Mouse (Mus musculus) kidney, embryonic 16.5 days (tissue): ENCODE measurements around the gene Lama4. TPM values are rescaled to one million over a fixed set of nuclear protein-coding genes. Genes with fewer than 3 reads are reported as not detected.

Experiments used
- ATAC-seq: fragments of 200-750 bp; cut with Nextera tagmentation; 2 replicates; pipeline ENCODE4 v1.8.0; 2017; ENCODE audit warnings: moderate TSS enrichment; ENCODE audit not compliant: low FRiP score, low TSS enrichment
- H3K27ac ChIP-seq: fragments of 300-500 bp; sonication (generic); 2 replicates; pipeline ENCODE4 v1.5.1; 2014; ENCODE audit warnings: low read length
- H3K27me3 ChIP-seq: fragments of 300-500 bp; sonication (generic); 2 replicates; pipeline ENCODE4 v1.6.1; 2014; ENCODE audit warnings: low read length, control low read depth, mixed read lengths; ENCODE audit not compliant: insufficient read depth
- H3K36me3 ChIP-seq: fragments of 300-500 bp; sonication (generic); 2 replicates; pipeline ENCODE4 v1.6.1; 2014; ENCODE audit warnings: low read length, control low read depth, mixed read lengths; ENCODE audit not compliant: insufficient read depth
- H3K4me1 ChIP-seq: fragments of 300-500 bp; sonication (generic); 2 replicates; pipeline ENCODE4 v1.6.1; 2014; ENCODE audit warnings: low read length, control low read depth, mixed read lengths; ENCODE audit not compliant: insufficient read depth
- H3K4me2 ChIP-seq: fragments of 300-500 bp; sonication (generic); replicated peaks from 2 replicates; pipeline ENCODE4 v1.6.1; 2014; ENCODE audit warnings: low read depth, low read length
- H3K4me3 ChIP-seq: fragments of 300-500 bp; sonication (generic); 2 replicates; pipeline ENCODE4 v1.5.1; 2014; ENCODE audit warnings: mild to moderate bottlenecking, low read length
- H3K9ac ChIP-seq: fragments of 300-500 bp; sonication (generic); replicated peaks from 2 replicates; pipeline ENCODE4 v1.6.1; 2014; ENCODE audit warnings: low read length
- H3K9me3 ChIP-seq: fragments of 300-500 bp; sonication (generic); 2 replicates; pipeline ENCODE4 v1.6.1; 2016; ENCODE audit warnings: low read length, control low read depth
- WGBS: fragments of 180-500 bp; shearing (Covaris S2); extraction: QIAGEN DNeasy Blood & Tissue Kit; methylation state at CpG from one replicate; pipeline ENCODE4 v1.1.7; 2014; 5-methylcytosine and 5-hydroxymethylcytosine counted together
- polyA plus RNA-seq: library from polyadenylated mRNA; unstranded; fragments of >200 nt; fragmentation: Nextera tagmentation; extraction: Ambion mirVana; gene quantifications from 2 replicates; pipeline ENCODE4 v1.2.1, GENCODE M21; 2015

Lama4 gene
- polyA plus RNA-seq, 1 experiment from 2014 or later, result 72.3 TPM

DNA sequence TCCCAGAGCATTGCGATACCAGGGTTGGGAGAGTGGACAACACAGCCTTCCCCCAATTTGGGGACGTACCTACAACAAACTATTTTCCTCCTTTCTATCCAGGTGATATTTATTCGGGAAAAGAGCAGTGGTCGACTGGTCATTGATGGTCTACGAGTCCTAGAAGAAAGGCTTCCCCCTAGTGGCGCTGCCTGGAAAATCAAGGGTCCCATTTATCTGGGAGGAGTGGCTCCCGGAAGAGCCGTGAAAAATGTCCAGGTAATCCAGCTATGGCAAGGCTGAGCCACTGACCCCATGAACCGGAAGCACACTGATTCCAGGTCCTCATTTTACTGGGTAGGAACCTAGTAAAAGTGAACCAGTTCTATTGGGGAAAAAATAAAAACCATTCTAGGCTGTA lies 131.7 kb downstream of the Lama4 start:
- Histone ChIP-seq H3K4me1 (no peaks in the 10 kb centered on the region), H3K36me3 (peaks cover 36% of the 10 kb centered on the region), H3K4me2 (no peak overlapping the region), H3K9me3 (0 out of 2 replicates have a peak, but pooled peaks cover 6% of the 10 kb centered on the region), H3K27ac (no peak overlapping the region), H3K27me3 (no peaks in the 10 kb centered on the region), H3K4me3 (no peak overlapping the region), H3K9ac (no peak overlapping the region)
- 90% methylated on average over 9 of the region's 9 CpGs for WGBS
- no peak for ATAC-seq

GRCm38 (mm10) chr10:39098746-39099145 lies 133.4 kb downstream of the Lama4 start:
- WGBS, result 86% methylated on average over 10 of the region's 10 CpGs
- peaks cover 42% of the 10 kb centered on the region for H3K36me3 ChIP-seq
- ATAC-seq, result no peak

DNA sequence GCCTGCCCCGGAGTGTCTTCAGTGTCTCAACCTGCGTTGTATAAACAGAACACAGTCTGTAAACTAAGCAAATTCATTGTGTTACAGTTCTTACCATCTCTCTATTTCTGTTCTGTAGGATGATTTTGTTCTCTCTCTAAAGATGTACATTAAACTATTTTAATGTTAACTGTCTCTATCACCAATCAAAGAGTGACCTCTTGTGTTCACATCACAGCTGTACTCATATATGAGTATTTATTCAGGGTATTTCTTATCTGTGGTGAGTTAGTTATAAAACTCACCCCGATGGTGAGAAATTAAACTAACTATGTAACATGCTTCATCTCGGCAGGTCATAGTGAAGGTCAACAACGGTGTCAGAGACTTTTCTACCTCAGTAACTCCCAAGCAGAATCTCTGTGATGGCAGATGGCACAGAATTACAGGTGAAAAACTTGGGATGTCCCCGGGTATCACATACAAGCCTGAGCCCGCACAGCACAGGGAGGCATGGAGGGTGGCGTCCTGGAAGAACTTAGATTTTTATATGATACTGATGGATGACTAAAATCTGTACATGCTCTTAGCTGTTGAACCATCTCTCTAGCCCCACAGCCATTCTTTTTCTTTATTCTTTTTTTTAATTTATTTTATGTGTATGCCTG lies 139.6 kb downstream of the Lama4 start:
- Histone ChIP-seq H3K36me3 (peaks cover 18% of the 10 kb centered on the region; the same call in 1 of the 2 replicates), H3K27me3 (no peaks in the 10 kb centered on the region), H3K4me2 (no peak overlapping the region), H3K4me1 (no peaks in the 10 kb centered on the region), H3K9ac (no peak overlapping the region), H3K9me3 (no peaks in the 10 kb centered on the region), H3K4me3 (no peak overlapping the region), H3K27ac (no peak overlapping the region)
- ATAC-seq, result no peak
- 91% methylated on average over 8 of the region's 8 CpGs for WGBS

More at GRCm38 (mm10) chr10:39098746-39099145, 133.4 kb downstream of the Lama4 start:
- Histone ChIP-seq H3K4me3 (no peak overlapping the region), H3K27me3 (no peaks in the 10 kb centered on the region), H3K4me1 (no peaks in the 10 kb centered on the region), H3K9me3 (0 out of 2 replicates have a peak, but pooled peaks cover 6% of the 10 kb centered on the region), H3K9ac (no peak overlapping the region), H3K27ac (no peak overlapping the region), H3K4me2 (no peak overlapping the region)

DNA sequence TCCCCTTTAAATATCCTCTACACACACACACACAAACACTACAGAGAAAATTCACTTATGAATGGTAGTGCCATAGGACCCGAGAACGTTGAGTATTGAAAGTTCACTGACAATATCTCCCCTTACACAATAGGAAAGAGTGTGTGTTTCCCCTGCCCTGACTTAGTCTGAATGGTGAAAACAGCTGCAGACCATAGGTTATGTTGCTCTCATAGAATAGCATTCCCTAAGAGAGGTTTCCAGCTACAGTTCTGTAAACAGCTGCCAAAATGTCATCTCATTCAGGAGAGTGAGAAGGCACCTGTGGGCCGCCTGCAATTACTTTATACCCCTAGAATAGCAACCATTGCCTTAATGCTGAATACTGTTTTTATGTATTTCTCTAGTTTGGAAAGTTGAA lies 141.1 kb downstream of the Lama4 start:
- Histone ChIP-seq H3K27ac (no peak overlapping the region), H3K9me3 (no peaks in the 10 kb centered on the region), H3K4me1 (no peaks in the 10 kb centered on the region), H3K27me3 (no peaks in the 10 kb centered on the region), H3K4me2 (no peak overlapping the region), H3K4me3 (no peak overlapping the region), H3K36me3 (peaks cover 28% of the 10 kb centered on the region; the same call in 1 of the 2 replicates), H3K9ac (no peak overlapping the region)
- 73% methylated on average over 3 of the region's 3 CpGs for WGBS
- ATAC-seq, result no peak

DNA sequence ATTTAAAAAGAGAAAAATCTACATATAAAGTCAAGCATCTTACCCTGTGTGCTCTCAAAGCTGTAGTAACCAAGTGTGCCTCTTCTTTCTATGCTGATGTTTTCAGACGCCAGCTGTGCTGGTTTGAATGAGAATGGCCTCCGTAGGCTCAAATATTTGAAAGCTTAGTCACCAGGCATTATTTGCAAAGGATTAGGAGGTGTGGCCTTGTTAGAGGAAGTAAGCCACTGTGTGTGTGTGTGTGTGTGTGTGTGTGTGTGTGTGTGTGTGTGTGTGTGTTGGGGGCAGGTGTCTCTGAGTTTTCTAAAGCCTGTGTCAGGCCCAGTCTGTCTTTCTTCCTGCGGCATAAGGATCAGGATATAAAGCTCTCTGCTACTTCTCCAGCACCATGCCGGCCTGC lies 141.6 kb downstream of the Lama4 start:
- no peak for ATAC-seq
- no peaks in the 10 kb centered on the region for H3K4me1 ChIP-seq
- H3K9me3 ChIP-seq, result no peaks in the 10 kb centered on the region
- H3K27me3 ChIP-seq, result no peaks in the 10 kb centered on the region
- H3K36me3 ChIP-seq, result peaks cover 30% of the 10 kb centered on the region; the same call in 1 of the 2 replicates
- H3K9ac ChIP-seq, result no peak overlapping the region
- no peak overlapping the region for H3K4me2 ChIP-seq
- no peak overlapping the region for H3K27ac ChIP-seq
- WGBS, result 75% methylated on average over 4 of the region's 4 CpGs
- H3K4me3 ChIP-seq, result no peak overlapping the region

DNA sequence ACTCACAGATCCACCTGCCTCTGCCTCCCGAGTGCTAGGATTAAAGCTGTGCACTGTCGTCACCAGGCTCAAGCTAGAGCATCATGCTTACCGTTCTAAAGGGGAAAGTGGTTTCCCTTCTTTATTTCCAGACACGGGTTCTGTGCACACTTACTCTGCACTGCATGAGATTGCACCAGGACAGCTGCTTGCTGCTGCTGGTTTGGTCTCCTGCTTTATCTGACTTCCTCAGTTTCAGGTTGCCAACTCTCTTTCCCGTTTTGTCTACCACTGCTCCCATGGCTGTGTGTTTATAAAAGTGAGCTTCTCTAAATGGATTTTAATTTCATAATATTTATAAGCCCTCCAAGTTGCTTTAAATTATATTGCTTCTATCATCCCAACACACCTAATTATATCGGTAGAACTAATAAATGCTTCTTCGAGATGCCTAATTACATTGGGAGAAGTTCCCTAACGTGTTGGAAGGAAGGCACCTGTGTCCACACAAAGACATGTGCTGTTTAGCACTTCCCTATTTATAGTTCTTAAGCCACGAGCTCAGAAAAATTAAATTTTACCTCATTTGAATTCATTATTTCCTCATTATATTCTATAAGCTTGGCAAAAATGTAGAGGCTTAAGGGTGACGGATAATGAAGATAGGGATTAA lies 143.6 kb downstream of the Lama4 start:
- WGBS, result 79% methylated on average over 10 of the region's 10 CpGs
- Histone ChIP-seq H3K4me1 (no peaks in the 10 kb centered on the region), H3K9me3 (no peaks in the 10 kb centered on the region), H3K36me3 (peaks cover 21% of the 10 kb centered on the region; the same call in 1 of the 2 replicates), H3K9ac (no peak overlapping the region), H3K27ac (no peak overlapping the region), H3K4me3 (no peak overlapping the region), H3K4me2 (no peak overlapping the region), H3K27me3 (no peaks in the 10 kb centered on the region)
- no peak for ATAC-seq

DNA sequence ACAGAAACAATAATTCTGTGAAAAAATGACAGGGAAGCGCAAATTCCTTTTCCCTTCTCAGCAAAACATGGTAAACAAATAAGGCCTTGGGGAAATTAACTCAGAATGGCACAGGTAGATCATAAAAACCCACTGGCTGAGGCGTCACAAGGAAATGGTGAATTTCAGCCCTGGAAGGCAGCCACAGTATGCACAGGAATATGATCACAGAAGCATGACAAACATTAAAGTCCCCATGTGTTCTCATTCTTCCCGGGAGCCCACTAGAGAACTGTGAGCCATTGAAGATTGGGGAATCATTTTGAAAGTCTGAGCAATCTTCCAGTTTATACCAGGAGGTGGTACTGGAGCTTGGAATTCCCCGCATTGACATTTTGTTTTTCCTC lies 144.2 kb downstream of the Lama4 start:
- H3K4me3 ChIP-seq, result no peak overlapping the region
- H3K9ac ChIP-seq, result no peak overlapping the region
- H3K4me2 ChIP-seq, result no peak overlapping the region
- no peaks in the 10 kb centered on the region for H3K4me1 ChIP-seq
- H3K27me3 ChIP-seq, result no peaks in the 10 kb centered on the region
- H3K36me3 ChIP-seq, result peaks cover 21% of the 10 kb centered on the region; the same call in 1 of the 2 replicates
- no peaks in the 10 kb centered on the region for H3K9me3 ChIP-seq
- ATAC-seq, result no peak
- no peak overlapping the region for H3K27ac ChIP-seq
- WGBS, result 64% methylated on average over 4 of the region's 4 CpGs

DNA sequence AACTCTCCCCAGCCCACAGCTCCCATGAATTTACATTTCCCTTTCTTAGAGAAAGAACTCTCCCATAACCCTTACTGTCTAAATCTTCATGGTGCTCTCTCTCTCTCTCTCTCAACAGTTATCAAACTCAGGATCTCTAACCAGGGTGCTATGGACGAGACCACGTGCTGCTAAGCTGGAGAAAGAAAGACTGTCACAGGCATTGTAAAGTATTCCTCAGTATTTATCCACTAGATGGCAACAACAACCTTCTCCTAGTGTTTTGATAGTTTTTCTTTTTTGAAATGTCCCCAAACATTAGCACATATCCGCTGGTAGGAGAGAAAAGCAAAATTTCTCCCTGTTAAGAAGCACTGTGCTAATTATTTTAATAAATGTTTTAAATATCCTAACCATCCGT lies 156.1 kb downstream of the Lama4 start:
- Histone ChIP-seq H3K27me3 (no peaks in the 10 kb centered on the region), H3K9me3 (no peaks in the 10 kb centered on the region), H3K4me2 (no peak overlapping the region), H3K27ac (no peak overlapping the region), H3K4me1 (no peaks in the 10 kb centered on the region), H3K9ac (no peak overlapping the region), H3K4me3 (no peak overlapping the region), H3K36me3 (no peaks in the 10 kb centered on the region)
- ATAC-seq, result no peak
- WGBS, result 40% methylated on average over 4 of the region's 4 CpGs

DNA sequence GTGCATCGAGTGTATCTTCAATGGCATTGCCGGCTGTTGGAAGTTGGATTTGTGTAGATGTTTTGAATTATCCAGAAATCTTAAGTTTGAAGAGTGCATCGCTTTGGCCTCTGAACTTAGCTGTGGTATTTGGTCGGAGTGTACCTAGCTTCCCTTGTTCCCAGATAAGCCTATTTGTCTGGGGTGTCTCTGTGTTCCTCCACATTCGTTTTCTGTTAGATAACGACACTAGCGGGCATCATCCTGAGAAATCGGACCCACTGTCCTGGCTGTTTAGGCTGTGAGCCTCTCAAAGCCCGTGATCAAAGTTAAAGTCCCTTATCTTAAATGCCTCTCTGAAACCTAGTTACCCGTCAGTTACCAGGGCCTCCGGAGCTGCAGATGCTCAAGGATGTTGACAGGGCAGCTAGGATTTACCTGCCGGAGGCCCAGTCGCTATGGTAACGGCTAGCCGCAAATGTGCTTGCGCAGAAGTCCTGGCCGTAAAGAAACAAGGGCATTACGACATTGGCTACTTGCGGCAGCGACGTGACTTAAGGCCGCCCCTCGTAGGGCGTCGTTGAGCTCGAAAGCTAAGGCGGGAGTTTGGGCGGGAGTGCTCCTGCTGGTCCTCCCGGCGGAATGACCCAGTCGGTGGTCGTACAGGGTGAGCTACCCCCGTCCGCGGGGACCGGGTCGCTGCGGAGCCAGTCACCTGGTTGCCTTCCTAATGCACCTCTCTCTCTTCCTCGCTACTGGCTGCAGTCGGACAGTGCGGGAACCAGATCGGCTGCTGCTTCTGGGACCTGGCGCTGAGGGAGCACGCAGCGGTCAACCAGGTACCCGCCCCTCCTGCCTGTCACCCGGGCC lies 168.4 kb downstream of the Lama4 start, which contains the start of the genes Fam229b and Tube1:
Gene Fam229b, minus strand, starts transcription at position 453 of the 849 bp plus-strand sequence.
Gene Tube1, plus strand, starts transcription at position 515 of the 849 bp plus-strand sequence.
- H3K27ac ChIP-seq, result 0 out of 2 replicates have a peak within 1 kb of the TSS, but pooled peaks have one; percentile 29
- ATAC-seq, result peak; percentile 96
- H3K4me3 ChIP-seq, result peak within 1 kb of the TSS; percentile 76
- 5% methylated on average over 47 of the region's 47 CpGs for WGBS
- peak within 1 kb of the TSS; percentile 79 for H3K9ac ChIP-seq
- H3K4me2 ChIP-seq, result peak within 1 kb of the TSS; percentile 86
- peaks cover 10% of the 10 kb centered on the region; the same call in 1 of the 2 replicates for H3K36me3 ChIP-seq
- H3K27me3 ChIP-seq, result no peaks in the 10 kb centered on the region
- peaks cover 6% of the 10 kb centered on the region for H3K4me1 ChIP-seq
- no peaks in the 10 kb centered on the region for H3K9me3 ChIP-seq
